Mouse (Mus musculus): ENCODE results near the gene Myo1d. TPM values are rescaled to one million over a fixed set of nuclear protein-coding genes. Genes with fewer than 3 reads are reported as not detected.

Gene Myo1d
- total and polyA plus RNA-seq, 3 experiments = 15.9 to 81.1 (median 41.7) TPM

GRCm38 (mm10) chr11:80503281-80503680 lies 276.5 kb downstream of the Myo1d start:
- no peak overlapping the region for H3K9ac ChIP-seq (ENCODE audit: control insufficient read depth, low read depth, low read length, poor library complexity, severe bottlenecking)
- no peaks in the 10 kb centered on the region for H3K9me3 ChIP-seq (replicated peaks; ENCODE audit: insufficient read depth, low read length)
- no peaks in the 10 kb centered on the region for H3K4me1 ChIP-seq (ENCODE audit: control insufficient read depth in 1 of 2, insufficient read depth in 2 of 2, low read length in 2 of 2)
- H3K27ac ChIP-seq (ENCODE audit: control insufficient read depth, low read depth, low read length) = no peak overlapping the region
- H3K4me3 ChIP-seq (ENCODE audit: control insufficient read depth in 1 of 2, insufficient read depth in 1 of 2, low read depth in 2 of 2, low read length in 2 of 2) = no peak overlapping the region
- H3K27me3 ChIP-seq (ENCODE audit: control insufficient read depth in 1 of 2, insufficient read depth in 2 of 2, low read length in 2 of 2) = no peaks in the 10 kb centered on the region
- no peaks in the 10 kb centered on the region for H3K79me2 ChIP-seq (ENCODE audit: control insufficient read depth, insufficient read depth, low read length, poor library complexity)
- no peak for DNase-seq (ENCODE audit: low read depth, low spot score)
- no peak for TF ChIP-seq POLR2A (IDR thresholded peaks at IDR 0.05; ENCODE audit: control insufficient read depth in 1 of 2, insufficient read depth in 1 of 2, low read depth in 1 of 2, low read length in 2 of 2, poor library complexity in 1 of 2)
- TF ChIP-seq MAFK (IDR thresholded peaks at IDR 0.05; ENCODE audit: borderline replicate concordance, low read depth, low read length) = no peak
- TF ChIP-seq MAZ (IDR thresholded peaks at IDR 0.05; ENCODE audit: low read depth, low read length) = no peak
- no peak for TF ChIP-seq TAL1 (IDR thresholded peaks at IDR 0.05; ENCODE audit: low read length)
- TF ChIP-seq EP300 (IDR thresholded peaks at IDR 0.05; ENCODE audit: low read depth in 1 of 2, low read length in 2 of 2) = no peak
- no peak for TF ChIP-seq ZMIZ1 (IDR thresholded peaks at IDR 0.05; ENCODE audit: low read depth, low read length)
- no peak for TF ChIP-seq HCFC1 (IDR thresholded peaks at IDR 0.05; ENCODE audit: low read depth, low read length)
- no peaks in the 10 kb centered on the region for H3K36me3 ChIP-seq (ENCODE audit: control insufficient read depth in 1 of 2, insufficient read depth in 2 of 2, low read length in 2 of 2)

GRCm38 (mm10) chr11:80499550-80499952 lies 280.3 kb downstream of the Myo1d start:
- no peak overlapping the region for H3K27ac ChIP-seq (ENCODE audit: control insufficient read depth, low read depth, low read length)
- no peak for TF ChIP-seq RAD21 (IDR thresholded peaks at IDR 0.05; ENCODE audit: low read depth, low read length)
- no peaks in the 10 kb centered on the region for H3K4me1 ChIP-seq (ENCODE audit: control insufficient read depth in 1 of 2, insufficient read depth in 2 of 2, low read length in 2 of 2)

GRCm38 (mm10) chr11:80498328-80499070 lies 281.3 kb downstream of the Myo1d start:
- TF ChIP-seq MAX (IDR thresholded peaks at IDR 0.05; ENCODE audit: low read length) (no peak), SMC3 (IDR thresholded peaks at IDR 0.05; ENCODE audit: low read depth, low read length) (no peak), MXI1 (IDR thresholded peaks at IDR 0.05; ENCODE audit: low read depth, low read length) (no peak), E2F4 (IDR thresholded peaks at IDR 0.05; ENCODE audit: borderline replicate concordance, low read depth, low read length) (no peak), GABPA (IDR thresholded peaks at IDR 0.05; ENCODE audit: low read depth, low read length) (no peak), ZKSCAN1 (IDR thresholded peaks at IDR 0.05; ENCODE audit: low read depth, low read length) (no peak), TAL1 (IDR thresholded peaks at IDR 0.05; ENCODE audit: low read length) (no peak), ZMIZ1 (IDR thresholded peaks at IDR 0.05; ENCODE audit: low read depth, low read length) (no peak), CHD1 (IDR thresholded peaks at IDR 0.05; ENCODE audit: low read depth, low read length) (no peak), MEF2A (IDR thresholded peaks at IDR 0.05; ENCODE audit: extremely low read depth, insufficient replicate concordance, low read depth, low read length, poor library complexity, severe bottlenecking) (no peak)
- no peak for DNase-seq (ENCODE audit: low read depth, low spot score)
- Histone ChIP-seq H3K27me3 (ENCODE audit: control insufficient read depth in 1 of 2, insufficient read depth in 2 of 2, low read length in 2 of 2) (no peaks in the 10 kb centered on the region), H3K4me1 (ENCODE audit: control insufficient read depth in 1 of 2, insufficient read depth in 2 of 2, low read length in 2 of 2) (no peaks in the 10 kb centered on the region), H3K4me3 (ENCODE audit: control insufficient read depth in 1 of 2, insufficient read depth in 1 of 2, low read depth in 2 of 2, low read length in 2 of 2) (no peak overlapping the region), H3K9me3 (replicated peaks; ENCODE audit: insufficient read depth, low read length) (no peaks in the 10 kb centered on the region), H3K79me2 (ENCODE audit: control insufficient read depth, insufficient read depth, low read length, poor library complexity) (no peaks in the 10 kb centered on the region), H3K9ac (ENCODE audit: control insufficient read depth, low read depth, low read length, poor library complexity, severe bottlenecking) (no peak overlapping the region), H3K36me3 (ENCODE audit: control insufficient read depth in 1 of 2, insufficient read depth in 2 of 2, low read length in 2 of 2) (no peaks in the 10 kb centered on the region; a peak in 1 of 4 replicates), H3K27ac (ENCODE audit: control insufficient read depth, low read depth, low read length) (no peak overlapping the region)

More at GRCm38 (mm10) chr11:80499550-80499952, 280.3 kb downstream of the Myo1d start:
- H3K27me3 ChIP-seq (ENCODE audit: control insufficient read depth in 1 of 2, insufficient read depth in 2 of 2, low read length in 2 of 2) = no peaks in the 10 kb centered on the region
- no peak overlapping the region for H3K9ac ChIP-seq (ENCODE audit: control insufficient read depth, low read depth, low read length, poor library complexity, severe bottlenecking)
- no peaks in the 10 kb centered on the region for H3K79me2 ChIP-seq (ENCODE audit: control insufficient read depth, insufficient read depth, low read length, poor library complexity)
- no peak for DNase-seq (ENCODE audit: low read depth, low spot score)
- H3K4me3 ChIP-seq (ENCODE audit: control insufficient read depth in 1 of 2, insufficient read depth in 1 of 2, low read depth in 2 of 2, low read length in 2 of 2) = no peak overlapping the region
- H3K9me3 ChIP-seq (replicated peaks; ENCODE audit: insufficient read depth, low read length) = no peaks in the 10 kb centered on the region
- H3K36me3 ChIP-seq (ENCODE audit: control insufficient read depth in 1 of 2, insufficient read depth in 2 of 2, low read length in 2 of 2) = no peaks in the 10 kb centered on the region; a peak in 1 of 4 replicates

Data from MEL (cell line).